Mouse (Mus musculus) layer of hippocampus, adult 2 months (tissue): ENCODE measurements at regions not wholly inside any gene's neighbourhood (a gene's known extent, or its start where the extent isn't known, plus 50 kb on each side); places are given as distances from the start of the nearest gene placed in this dataset.
A peak's percentile ranks its signal among the peaks of the same experiment; 100 is the strongest.

Source experiments
- DNase-seq, 2 experiments: peaks; one replicate each; pipeline ENCODE4 v3.0.0; 2022; ENCODE audit warnings: low spot score in 2 of 2
- H3K27ac ChIP-seq: fragments of 200-600 bp; 2 replicates; pipeline ENCODE4 v1.8.1; 2022
- H3K4me3 ChIP-seq: fragments of 200-600 bp; 2 replicates; pipeline ENCODE4 v1.8.1; 2022; ENCODE audit warnings: mild to moderate bottlenecking
- CTCF ChIP-seq: fragments of 200-600 bp; conservative IDR thresholded peaks from 2 replicates; pipeline ENCODE4 v1.8.1; 2022; ENCODE audit warnings: antibody characterized with exemption, mild to moderate bottlenecking, moderate library complexity

GRCm38 (mm10) chr15:90021746-90022312 is 180.2 kb upstream of the Syt10 start:
- TF ChIP-seq CTCF = no peak
- Histone ChIP-seq H3K4me3 (no peak overlapping the region), H3K27ac (no peak overlapping the region)
- no peak for DNase-seq

GRCm38 (mm10) chr15:90023164-90023563 is 181.5 kb upstream of the Syt10 start:
- H3K4me3 ChIP-seq = no peak overlapping the region
- no peak for DNase-seq
- no peak overlapping the region for H3K27ac ChIP-seq
- no peak for TF ChIP-seq CTCF

DNA sequence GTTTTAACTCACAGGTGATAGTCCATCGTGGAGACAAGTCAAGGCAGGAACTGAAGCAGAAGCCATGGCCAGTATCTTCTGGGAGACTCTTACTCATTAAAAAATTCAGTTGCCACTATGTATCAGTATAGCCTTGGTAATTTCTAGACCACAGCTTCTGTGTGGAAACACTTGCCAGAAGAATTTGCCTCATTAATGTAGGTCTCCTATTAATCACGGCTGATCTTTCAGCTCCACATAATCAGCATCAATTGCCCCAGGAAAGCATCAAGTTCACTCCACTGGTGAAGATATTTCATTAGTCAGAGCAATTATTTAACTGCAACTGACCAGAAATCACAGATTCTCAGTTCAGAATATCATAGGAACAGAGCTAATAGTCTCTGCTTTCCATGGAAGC is 189.8 kb upstream of the Alg10b start:
- TF ChIP-seq CTCF = no peak
- DNase-seq = no peak
- Histone ChIP-seq H3K4me3 (no peak overlapping the region), H3K27ac (no peak overlapping the region)

DNA sequence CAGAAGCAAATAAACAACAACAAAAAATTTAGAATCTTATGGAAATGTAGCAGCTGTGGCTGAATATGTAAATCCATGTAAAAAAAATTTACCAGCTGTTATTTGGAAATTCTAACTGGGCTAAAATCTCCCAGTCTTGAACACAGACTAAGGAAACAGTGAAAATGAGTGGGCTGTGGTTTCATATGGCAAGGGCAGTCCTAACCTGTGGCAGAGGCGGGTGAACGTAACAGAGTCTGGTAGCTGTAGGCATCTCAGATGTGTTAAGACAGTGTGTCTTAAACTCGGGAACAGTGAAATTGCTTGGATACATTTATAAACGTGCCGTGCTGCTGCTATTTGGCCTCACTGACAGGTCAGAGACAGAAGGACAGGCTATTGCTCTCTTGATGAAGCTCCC is 178.4 kb upstream of the Alg10b start:
- TF ChIP-seq CTCF = no peak
- no peak for DNase-seq
- Histone ChIP-seq H3K27ac (no peak overlapping the region), H3K4me3 (no peak overlapping the region)

- DNase-seq = peak; percentile 38 to 40
- Histone ChIP-seq H3K4me3 (no peak overlapping the region), H3K27ac (no peak overlapping the region)
- no peak for TF ChIP-seq CTCF
Measured at GRCm38 (mm10) chr15:90062021-90062420, 162.1 kb upstream of the Alg10b start.

DNA sequence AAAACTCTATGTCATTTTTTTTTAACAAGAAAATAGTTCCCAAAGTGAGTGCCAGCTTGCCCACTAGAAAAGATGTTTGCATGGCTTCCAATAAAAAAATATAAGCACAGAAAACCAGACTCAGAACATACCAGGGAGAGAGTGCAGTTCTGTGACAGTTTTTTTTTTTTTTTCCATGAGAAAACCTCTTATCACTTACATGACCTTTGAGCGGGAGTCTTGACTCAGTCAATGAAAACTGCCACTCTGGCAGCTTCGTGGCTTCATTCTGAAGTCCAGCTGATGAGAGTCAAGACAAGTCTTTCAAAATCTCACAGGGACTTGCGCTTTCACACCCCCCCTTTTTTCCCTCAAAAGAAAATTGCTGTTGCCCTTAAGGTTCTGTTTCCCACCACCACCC is 158.3 kb upstream of the Alg10b start:
- TF ChIP-seq CTCF = no peak
- no peak for DNase-seq
- H3K27ac ChIP-seq = no peak overlapping the region
- H3K4me3 ChIP-seq = no peak overlapping the region

GRCm38 (mm10) chr15:90072078-90072477 is 152.0 kb upstream of the Alg10b start:
- Histone ChIP-seq H3K27ac (no peak overlapping the region), H3K4me3 (no peak overlapping the region)
- TF ChIP-seq CTCF = no peak
- no peak for DNase-seq

- no peak for DNase-seq
- H3K27ac ChIP-seq = no peak overlapping the region
- H3K4me3 ChIP-seq = no peak overlapping the region
- no peak for TF ChIP-seq CTCF
Measured at GRCm38 (mm10) chr15:90082175-90082951, 141.7 kb upstream of the Alg10b start.

GRCm38 (mm10) chr15:90109445-90109988 is 114.6 kb upstream of the Alg10b start:
- Histone ChIP-seq H3K4me3 (no peak overlapping the region), H3K27ac (no peak overlapping the region)
- DNase-seq = no peak
- no peak for TF ChIP-seq CTCF

DNA sequence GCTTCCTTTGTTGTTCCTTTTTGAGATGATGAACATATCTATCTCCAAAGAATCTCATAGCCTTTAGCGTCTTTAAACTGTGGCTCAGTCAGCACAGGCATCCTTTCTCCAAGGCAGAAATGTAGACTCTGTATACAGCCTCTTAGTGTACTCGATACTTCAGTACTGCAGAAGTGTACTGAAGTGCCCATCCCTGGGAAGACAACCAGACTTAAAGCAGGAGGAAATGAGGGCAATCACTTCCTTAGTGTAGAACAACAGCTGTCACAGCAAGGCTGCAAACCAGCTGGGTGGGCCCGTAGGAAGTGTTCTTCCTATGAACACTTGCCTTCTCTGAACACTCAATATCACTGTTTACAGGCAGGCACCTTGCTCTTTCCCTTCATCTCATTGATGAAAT is 110.5 kb upstream of the Alg10b start:
- no peak for TF ChIP-seq CTCF
- DNase-seq = no peak
- Histone ChIP-seq H3K4me3 (no peak overlapping the region), H3K27ac (no peak overlapping the region)

DNA sequence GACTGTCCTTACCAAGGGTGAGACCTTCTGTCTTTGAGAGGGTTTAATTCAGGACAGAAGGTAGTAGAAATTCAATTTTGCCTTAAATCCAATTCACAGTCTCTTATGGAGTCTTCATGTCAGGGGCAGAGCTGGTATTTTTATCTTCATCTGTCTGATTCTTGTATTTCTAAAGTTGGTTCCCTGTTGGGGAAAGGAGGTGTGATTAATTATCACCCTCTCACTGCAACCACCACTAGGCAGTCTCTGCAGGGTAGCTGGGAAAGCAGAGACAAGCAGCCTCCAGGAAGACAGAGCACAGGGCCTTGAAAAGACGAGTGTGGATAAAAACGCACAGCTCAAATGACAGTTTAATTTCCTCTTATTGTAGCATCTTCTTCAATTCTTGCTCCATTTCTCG is 104.4 kb upstream of the Alg10b start:
- no peak overlapping the region for H3K27ac ChIP-seq
- DNase-seq = no peak
- H3K4me3 ChIP-seq = no peak overlapping the region

DNA sequence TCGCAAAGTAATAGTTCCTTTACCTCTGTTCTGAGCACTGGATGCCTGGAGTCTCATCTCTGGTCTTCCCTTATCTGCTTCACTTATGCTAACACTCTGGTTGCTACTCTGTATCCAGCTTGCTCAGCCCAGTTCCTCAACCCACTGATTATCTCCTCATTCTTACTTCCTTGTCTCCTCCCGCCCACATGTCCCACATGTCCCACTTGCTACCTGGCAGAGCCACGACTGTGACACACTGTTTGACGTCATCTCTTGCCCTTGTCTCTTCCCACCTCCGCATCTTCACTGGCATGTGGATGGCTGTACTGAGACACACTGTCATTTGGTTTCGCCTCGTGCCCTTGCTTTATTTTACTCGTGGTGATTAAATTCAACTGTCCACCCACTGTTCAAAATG is 100.1 kb upstream of the Alg10b start:
- TF ChIP-seq CTCF = no peak
- H3K4me3 ChIP-seq = no peak overlapping the region
- peak in 1 of 2 experiments; percentile 7 for DNase-seq
- H3K27ac ChIP-seq = no peak overlapping the region

More for the DNA sequence above, 104.4 kb upstream of the Alg10b start:
- TF ChIP-seq CTCF = no peak

GRCm38 (mm10) chr15:90125146-90125545 is 99.0 kb upstream of the Alg10b start:
- DNase-seq = no peak

GRCm38 (mm10) chr15:90131777-90132176 is 92.3 kb upstream of the Alg10b start:
- H3K27ac ChIP-seq = no peak overlapping the region

More at GRCm38 (mm10) chr15:90125146-90125545, 99.0 kb upstream of the Alg10b start:
- TF ChIP-seq CTCF = no peak
- no peak overlapping the region for H3K4me3 ChIP-seq
- no peak overlapping the region for H3K27ac ChIP-seq

More at GRCm38 (mm10) chr15:90131777-90132176, 92.3 kb upstream of the Alg10b start:
- H3K4me3 ChIP-seq = no peak overlapping the region
- DNase-seq = no peak
- TF ChIP-seq CTCF = no peak
